Mouse (Mus musculus) limb, embryonic 11.5 days (tissue): ENCODE measurements at regions not wholly inside any gene's neighbourhood (a gene's known extent, or its start where the extent isn't known, plus 50 kb on each side); places are given as distances from the start of the nearest gene placed in this dataset.

Source experiments
- ATAC-seq: fragments of 200-750 bp; cut with Nextera tagmentation; 2 replicates; pipeline ENCODE4 v1.8.0; 2017; ENCODE audit warnings: low read depth; ENCODE audit not compliant: insufficient number of reproducible peaks, low FRiP score, low TSS enrichment
- DNase-seq: peaks from one replicate; pipeline ENCODE4 v3.0.0-alpha.2; 2015; ENCODE audit warnings: low spot score
- H3K27ac ChIP-seq: fragments of 300-500 bp; sonication (generic); replicated peaks from 2 replicates; pipeline ENCODE4 v1.5.1; 2014; ENCODE audit warnings: low read depth, mild to moderate bottlenecking, low read length
- H3K27me3 ChIP-seq: fragments of 300-500 bp; sonication (generic); 2 replicates; pipeline ENCODE4 v1.6.1; 2014; ENCODE audit warnings: mild to moderate bottlenecking, low read length, mixed read lengths; ENCODE audit not compliant: control insufficient read depth, insufficient read depth
- H3K36me3 ChIP-seq: fragments of 300-500 bp; sonication (generic); 2 replicates; pipeline ENCODE4 v1.6.1; 2014; ENCODE audit warnings: mild to moderate bottlenecking, low read length, moderate library complexity, mixed read lengths; ENCODE audit not compliant: control insufficient read depth, insufficient read depth
- H3K4me1 ChIP-seq: fragments of 300-500 bp; sonication (generic); 2 replicates; pipeline ENCODE4 v1.6.1; 2014; ENCODE audit warnings: low read length, mixed read lengths; ENCODE audit not compliant: control insufficient read depth, insufficient read depth
- H3K4me2 ChIP-seq: fragments of 300-500 bp; sonication (generic); 2 replicates; pipeline ENCODE4 v1.6.1; 2014; ENCODE audit warnings: low read depth, mild to moderate bottlenecking, moderate library complexity; ENCODE audit not compliant: severe bottlenecking
- H3K4me3 ChIP-seq: fragments of 300-500 bp; sonication (generic); 2 replicates; pipeline ENCODE4 v1.5.1; 2014; ENCODE audit warnings: low read depth, low read length
- H3K9ac ChIP-seq: fragments of 300-500 bp; sonication (generic); 2 replicates; pipeline ENCODE4 v1.6.1; 2014; ENCODE audit warnings: mild to moderate bottlenecking, low read length
- H3K9me3 ChIP-seq: fragments of 300-500 bp; sonication (generic); 2 replicates; pipeline ENCODE4 v1.6.1; 2016; ENCODE audit warnings: low read length; ENCODE audit not compliant: control insufficient read depth
- WGBS: fragments of 180-500 bp; shearing (Covaris S2); extraction: QIAGEN DNeasy Blood & Tissue Kit; methylation state at CpG from one replicate; pipeline ENCODE4 v1.1.7; 2014; 5-methylcytosine and 5-hydroxymethylcytosine counted together

DNA sequence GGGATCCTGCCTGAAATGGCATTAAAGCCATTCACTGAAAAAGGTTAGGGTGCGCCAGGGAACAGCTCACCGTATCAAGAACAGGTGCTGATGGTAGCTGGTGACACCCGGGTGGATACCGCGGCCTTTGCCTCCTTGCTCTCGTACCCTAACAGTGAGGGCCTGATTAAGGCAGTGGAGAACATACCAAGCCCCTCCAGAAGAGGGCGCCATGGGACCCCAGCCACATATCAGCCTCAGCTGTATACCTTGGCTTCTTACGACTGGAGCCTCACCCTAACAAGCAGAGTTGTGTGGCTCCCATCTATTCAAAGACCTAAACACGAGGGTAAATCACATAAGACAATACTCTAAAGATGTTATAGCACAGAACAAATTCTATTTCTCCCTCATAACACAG is 203.7 kb upstream of the 1700012A03Rik start:
- no peak overlapping the region for H3K9ac ChIP-seq
- no peak for DNase-seq
- H3K9me3 ChIP-seq = no peaks in the 10 kb centered on the region
- H3K4me2 ChIP-seq = no peak overlapping the region
- no peak overlapping the region for H3K4me3 ChIP-seq
- H3K36me3 ChIP-seq = no peaks in the 10 kb centered on the region
- H3K27ac ChIP-seq = no peak overlapping the region
- ATAC-seq = no peak
- H3K4me1 ChIP-seq = no peaks in the 10 kb centered on the region
- no peaks in the 10 kb centered on the region for H3K27me3 ChIP-seq
- 87% methylated on average over 9 of the region's 9 CpGs for WGBS

DNA sequence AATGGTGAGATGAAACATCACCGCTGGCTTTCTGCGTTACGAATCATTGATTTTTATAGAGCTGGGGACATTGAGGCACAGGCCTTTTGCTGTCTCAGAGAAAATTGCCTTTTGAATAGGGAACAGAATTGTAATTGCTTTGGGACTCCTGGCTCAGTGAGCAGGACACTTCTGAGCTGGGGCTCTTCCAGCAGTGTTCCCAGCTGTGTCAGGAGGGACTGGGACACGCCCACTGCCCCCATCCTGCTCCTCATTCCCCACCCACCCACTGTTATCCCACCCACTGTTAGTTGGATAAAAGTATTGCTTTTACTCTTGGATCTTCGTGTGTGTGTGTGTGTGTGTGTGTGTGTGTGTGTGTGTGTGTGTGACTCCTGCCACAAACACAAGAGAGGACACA is 204.4 kb upstream of the 1700012A03Rik start:
- H3K36me3 ChIP-seq = no peaks in the 10 kb centered on the region
- H3K4me1 ChIP-seq = no peaks in the 10 kb centered on the region
- no peaks in the 10 kb centered on the region for H3K9me3 ChIP-seq
- no peak overlapping the region for H3K4me2 ChIP-seq
- H3K4me3 ChIP-seq = no peak overlapping the region
- no peak for ATAC-seq
- WGBS = 83% methylated on average over 5 of the region's 5 CpGs
- DNase-seq = no peak
- H3K9ac ChIP-seq = no peak overlapping the region
- no peak overlapping the region for H3K27ac ChIP-seq
- H3K27me3 ChIP-seq = no peaks in the 10 kb centered on the region

DNA sequence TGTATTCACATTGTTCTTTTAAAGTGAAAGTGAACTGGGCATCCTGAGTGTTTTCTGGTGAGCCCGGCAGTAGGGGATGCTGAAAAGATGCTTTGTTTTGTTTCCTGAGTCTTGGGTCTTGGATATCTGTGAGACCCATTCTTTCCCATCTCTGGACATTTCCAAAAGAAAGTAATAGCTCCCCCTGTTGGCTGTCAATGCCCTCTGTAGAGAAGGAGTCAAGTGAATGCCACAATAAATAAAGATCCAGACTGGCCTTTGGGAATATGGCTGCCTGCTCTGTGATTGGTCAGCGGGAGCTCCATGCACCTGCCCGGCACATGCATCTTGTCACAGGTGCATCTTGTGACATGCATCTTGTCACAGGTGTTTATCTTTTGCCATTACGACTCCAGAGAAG is 209.4 kb upstream of the 1700012A03Rik start:
- DNase-seq (no peak), ATAC-seq (no peak)
- WGBS = 92% methylated on average over 4 of the region's 4 CpGs
- H3K9ac ChIP-seq = no peak overlapping the region
- no peak overlapping the region for H3K27ac ChIP-seq
- no peaks in the 10 kb centered on the region for H3K36me3 ChIP-seq
- no peaks in the 10 kb centered on the region for H3K27me3 ChIP-seq
- no peak overlapping the region for H3K4me2 ChIP-seq
- no peaks in the 10 kb centered on the region for H3K4me1 ChIP-seq
- no peak overlapping the region for H3K4me3 ChIP-seq
- no peaks in the 10 kb centered on the region for H3K9me3 ChIP-seq

DNA sequence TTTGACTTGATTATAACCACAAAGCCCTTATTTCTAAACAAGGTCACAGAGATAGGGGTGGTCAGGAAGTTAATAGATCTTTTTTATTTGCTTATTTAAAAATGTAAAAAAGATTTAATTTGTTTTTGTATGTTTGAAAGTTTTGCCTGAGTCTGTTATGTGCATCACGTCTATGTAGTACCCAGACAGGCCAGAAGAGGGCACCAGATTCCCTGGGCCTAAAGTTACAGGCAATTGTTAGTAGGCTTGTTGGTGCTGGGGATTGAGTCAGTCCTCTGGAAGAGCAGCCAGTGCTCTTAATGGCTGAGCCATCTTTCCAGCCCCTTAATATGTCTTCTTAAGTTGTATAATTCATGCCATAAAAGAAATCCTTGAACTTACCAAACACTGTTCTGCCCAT is 211.5 kb upstream of the 1700012A03Rik start:
- no peaks in the 10 kb centered on the region for H3K27me3 ChIP-seq
- H3K4me3 ChIP-seq = no peak overlapping the region
- H3K4me2 ChIP-seq = no peak overlapping the region
- WGBS = 72% methylated on average over 1 of the region's 1 CpGs
- no peak overlapping the region for H3K27ac ChIP-seq
- no peaks in the 10 kb centered on the region for H3K9me3 ChIP-seq
- H3K4me1 ChIP-seq = no peaks in the 10 kb centered on the region
- peak; percentile 51 for DNase-seq
- ATAC-seq = no peak
- H3K36me3 ChIP-seq = no peaks in the 10 kb centered on the region
- H3K9ac ChIP-seq = no peak overlapping the region

DNA sequence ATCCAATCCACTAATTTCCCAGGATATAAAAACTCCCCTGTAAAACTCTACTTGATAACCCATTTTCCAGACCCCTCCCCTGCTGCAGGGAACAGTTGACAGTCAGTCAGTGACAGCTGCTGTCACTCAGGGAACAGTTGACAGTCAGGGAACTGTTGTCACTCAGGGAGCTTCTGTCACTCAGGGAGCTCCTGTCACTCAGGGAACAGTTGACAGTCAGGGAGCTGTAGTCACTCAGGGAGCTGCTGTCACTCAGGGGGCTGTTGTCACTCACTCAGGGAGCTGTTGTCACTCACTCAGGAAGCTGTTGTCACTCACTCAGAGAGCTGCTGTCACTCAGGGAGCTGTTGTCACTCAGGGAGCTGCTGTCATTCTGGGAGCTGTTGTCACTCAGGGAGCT is 214.3 kb upstream of the 1700012A03Rik start:
- Histone ChIP-seq H3K4me3 (no peak overlapping the region), H3K4me1 (no peaks in the 10 kb centered on the region), H3K9ac (no peak overlapping the region), H3K9me3 (no peaks in the 10 kb centered on the region), H3K27ac (no peak overlapping the region), H3K36me3 (no peaks in the 10 kb centered on the region), H3K27me3 (no peaks in the 10 kb centered on the region), H3K4me2 (no peak overlapping the region)
- no peak for ATAC-seq
- DNase-seq = no peak

DNA sequence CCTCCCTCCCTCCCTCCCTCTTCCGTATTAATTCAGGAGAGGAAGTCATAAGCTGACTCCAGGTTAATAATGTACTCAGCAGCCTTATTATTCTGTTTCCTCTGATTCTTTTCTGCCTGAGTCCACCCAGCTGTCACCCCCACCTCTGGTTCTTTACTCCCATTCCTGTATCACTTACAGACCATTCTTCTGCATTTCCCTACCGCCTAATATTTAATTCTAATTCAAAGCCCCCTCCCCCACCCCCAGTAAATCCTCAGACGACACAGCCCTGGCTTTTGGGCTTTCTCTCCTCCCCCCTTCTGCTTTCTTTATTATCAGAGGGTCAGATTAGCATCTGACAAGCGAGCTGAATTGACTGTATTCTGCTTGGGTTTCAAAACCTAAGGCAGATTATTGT is 215.5 kb upstream of the 1700012A03Rik start:
- H3K4me1 ChIP-seq = no peaks in the 10 kb centered on the region

DNA sequence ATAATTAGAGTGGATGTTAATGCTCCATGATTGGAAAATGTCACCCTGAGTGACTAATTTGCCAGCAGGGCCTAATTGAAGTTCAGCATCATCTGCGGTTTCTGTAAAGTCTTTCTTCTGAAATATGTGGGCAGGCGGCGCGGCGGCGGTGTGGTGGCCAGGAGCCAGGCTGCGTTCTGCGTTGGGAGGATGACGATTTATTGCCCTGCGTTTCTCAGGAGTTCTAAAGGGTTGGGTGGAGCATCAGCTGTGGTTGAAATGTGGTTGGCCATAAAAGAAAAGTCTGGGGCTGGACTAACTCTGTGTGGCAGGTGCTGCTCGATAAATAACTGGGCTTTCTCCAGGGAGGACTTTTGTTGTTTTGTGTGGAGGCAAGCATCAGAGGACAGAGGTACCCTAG is 219.4 kb upstream of the 1700012A03Rik start:
- Histone ChIP-seq H3K27ac (no peak overlapping the region), H3K4me3 (no peak overlapping the region), H3K4me2 (no peak overlapping the region), H3K36me3 (no peaks in the 10 kb centered on the region), H3K9ac (no peak overlapping the region), H3K4me1 (no peaks in the 10 kb centered on the region), H3K27me3 (no peaks in the 10 kb centered on the region), H3K9me3 (no peaks in the 10 kb centered on the region)
- ATAC-seq = no peak
- no peak for DNase-seq
- 41% methylated on average over 11 of the region's 11 CpGs for WGBS

More for the DNA sequence above, 215.5 kb upstream of the 1700012A03Rik start:
- Histone ChIP-seq H3K36me3 (no peaks in the 10 kb centered on the region), H3K9me3 (no peaks in the 10 kb centered on the region), H3K4me2 (no peak overlapping the region), H3K27me3 (no peaks in the 10 kb centered on the region), H3K27ac (no peak overlapping the region), H3K9ac (no peak overlapping the region), H3K4me3 (no peak overlapping the region)
- WGBS = 26% methylated on average over 3 of the region's 4 CpGs
- DNase-seq (no peak), ATAC-seq (no peak)

DNA sequence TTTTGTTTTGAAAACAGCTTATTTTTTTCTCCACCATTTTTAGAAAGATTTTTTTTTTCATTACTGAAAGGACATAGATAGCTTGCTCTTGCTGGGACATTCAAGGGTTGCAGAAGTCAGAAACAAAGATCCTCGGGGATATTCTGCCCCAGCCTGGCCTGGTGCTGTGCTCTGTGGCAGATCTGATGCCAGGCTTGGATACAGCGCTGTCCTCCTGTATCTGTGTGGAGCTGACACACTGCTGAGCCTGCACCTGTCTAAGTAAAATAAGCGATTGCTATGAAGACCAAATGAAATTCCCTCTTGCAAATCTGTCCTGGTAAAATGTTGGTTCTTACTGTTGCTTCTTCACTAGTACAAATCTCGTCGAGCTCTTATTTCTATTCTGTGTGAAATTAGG is 226.4 kb upstream of the 1700012A03Rik start:
- no peak overlapping the region for H3K4me2 ChIP-seq
- H3K27ac ChIP-seq = no peak overlapping the region
- H3K36me3 ChIP-seq = no peaks in the 10 kb centered on the region
- H3K4me1 ChIP-seq = no peaks in the 10 kb centered on the region
- no peaks in the 10 kb centered on the region for H3K9me3 ChIP-seq
- no peaks in the 10 kb centered on the region for H3K27me3 ChIP-seq
- 87% methylated on average over 5 of the region's 5 CpGs for WGBS
- H3K4me3 ChIP-seq = no peak overlapping the region
- no peak for ATAC-seq
- no peak for DNase-seq
- H3K9ac ChIP-seq = no peak overlapping the region

DNA sequence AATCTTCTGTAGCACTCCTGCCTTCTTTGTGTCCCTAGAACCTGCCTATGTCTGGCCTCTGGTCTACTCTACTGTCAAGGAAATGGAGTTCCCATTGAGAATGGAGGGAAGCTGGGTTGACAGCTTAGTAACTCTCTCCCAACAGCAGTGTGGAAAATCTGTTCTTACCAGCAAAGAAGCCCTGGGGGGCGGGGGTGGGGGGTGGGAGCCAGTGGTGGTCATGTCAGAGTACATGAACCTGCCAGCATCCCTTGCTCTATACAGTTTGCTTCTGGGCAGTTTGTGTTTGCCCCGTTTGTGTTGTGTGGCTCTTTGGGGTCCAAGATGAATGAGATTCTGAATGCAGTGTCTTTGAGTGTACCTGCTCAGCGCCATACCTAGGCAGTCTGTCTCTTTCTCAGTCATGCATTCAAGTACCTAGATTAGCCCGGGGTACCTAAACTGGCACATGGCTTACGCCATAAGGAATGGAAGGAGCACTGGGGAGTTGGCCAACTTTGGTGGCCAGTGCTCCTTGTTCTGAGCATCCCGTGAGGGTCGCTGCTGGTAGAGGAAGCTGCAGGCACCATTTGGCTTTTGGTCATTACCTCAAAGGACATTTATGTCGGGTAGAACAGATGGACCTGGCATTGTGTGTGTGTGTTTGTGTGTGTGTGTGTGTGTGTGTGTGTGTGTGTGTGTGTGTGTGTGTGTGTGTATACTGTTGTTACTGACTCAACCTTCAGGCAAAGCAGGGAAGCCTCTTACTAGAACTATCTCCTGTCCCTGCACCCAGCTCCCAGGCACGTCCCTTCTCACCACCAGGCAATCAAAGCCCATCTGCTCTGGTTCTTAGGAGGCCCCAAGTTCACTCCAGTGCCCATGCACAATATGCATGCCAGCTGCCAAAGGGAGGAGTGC is 227.6 kb upstream of the 1700012A03Rik start:
- Histone ChIP-seq H3K9ac (no peak overlapping the region), H3K4me2 (no peak overlapping the region), H3K36me3 (no peaks in the 10 kb centered on the region), H3K27me3 (no peaks in the 10 kb centered on the region), H3K27ac (no peak overlapping the region), H3K4me3 (no peak overlapping the region), H3K9me3 (no peaks in the 10 kb centered on the region), H3K4me1 (no peaks in the 10 kb centered on the region)
- DNase-seq (no peak), ATAC-seq (no peak)
- WGBS = 76% methylated on average over 9 of the region's 9 CpGs
